Mouse (Mus musculus) thymus, postnatal 25 days (tissue): ENCODE results near the gene Rbmxl2.

Source experiments
- DNase-seq: peaks from one replicate; pipeline ENCODE4 v3.0.0; 2022

Gene Rbmxl2

GRCm38 (mm10) chr7:107209204-107209860 is at the start of gene Rbmxl2:
Rbmxl2 (plus strand) TSS chr7:107209445.
- DNase-seq = no peak

GRCm38 (mm10) chr7:107166690-107167089 is 42.6 kb upstream of the Rbmxl2 start, which contains the start of gene Nlrp14:
Nlrp14 (plus strand) TSS chr7:107166990.
- DNase-seq = no peak

- DNase-seq = no peak
Measured at GRCm38 (mm10) chr7:107180406-107180805, 28.8 kb upstream of the Rbmxl2 start.

GRCm38 (mm10) chr7:107201817-107202216 is 7.4 kb upstream of the Rbmxl2 start:
- DNase-seq = no peak

GRCm38 (mm10) chr7:107207843-107208242 is 1.4 kb upstream of the Rbmxl2 start:
- no peak for DNase-seq

GRCm38 (mm10) chr7:107210126-107210576 is 906 bp downstream of the Rbmxl2 start:
- DNase-seq = no peak

- DNase-seq = no peak
Measured at GRCm38 (mm10) chr7:107215723-107216122, 6.5 kb downstream of the Rbmxl2 start.

GRCm38 (mm10) chr7:107216845-107217244 is 7.6 kb downstream of the Rbmxl2 start:
- no peak for DNase-seq

GRCm38 (mm10) chr7:107236854-107237253 is 27.6 kb downstream of the Rbmxl2 start:
- DNase-seq = no peak

- no peak for DNase-seq
Measured at GRCm38 (mm10) chr7:107237498-107237897, 28.3 kb downstream of the Rbmxl2 start.

- DNase-seq = no peak
Measured at GRCm38 (mm10) chr7:107241371-107241883, 32.2 kb downstream of the Rbmxl2 start.

GRCm38 (mm10) chr7:107250211-107250985 is 41.2 kb downstream of the Rbmxl2 start:
- DNase-seq = no peak

- no peak for DNase-seq
Measured at GRCm38 (mm10) chr7:107253355-107253754, 44.1 kb downstream of the Rbmxl2 start.

- no peak for DNase-seq
Measured at GRCm38 (mm10) chr7:107259936-107260335, 50.7 kb downstream of the Rbmxl2 start.
